Mouse (Mus musculus) liver (tissue): Measurements from ENCODE around the gene Ptgds.
A peak's percentile ranks its signal among the peaks of the same experiment; 100 is the strongest.

ENCODE experiments used
- DNase-seq: peaks from one replicate; pipeline ENCODE4 v3.0.0-alpha.2; 2020; ENCODE audit warnings: mixed read lengths

Gene Ptgds

GRCm38 (mm10) chr2:25479551-25480311, 9.9 kb upstream of the Ptgds start:
- no peak for DNase-seq

- no peak for DNase-seq
Measured at GRCm38 (mm10) chr2:25477967-25478675, 8.3 kb upstream of the Ptgds start.

- no peak for DNase-seq
Measured at GRCm38 (mm10) chr2:25477541-25477940, 7.7 kb upstream of the Ptgds start.

GRCm38 (mm10) chr2:25472550-25472949, 2.7 kb upstream of the Ptgds start:
- no peak for DNase-seq

GRCm38 (mm10) chr2:25468962-25469915, 607 bp downstream of the Ptgds start:
- DNase-seq = no peak

DNA sequence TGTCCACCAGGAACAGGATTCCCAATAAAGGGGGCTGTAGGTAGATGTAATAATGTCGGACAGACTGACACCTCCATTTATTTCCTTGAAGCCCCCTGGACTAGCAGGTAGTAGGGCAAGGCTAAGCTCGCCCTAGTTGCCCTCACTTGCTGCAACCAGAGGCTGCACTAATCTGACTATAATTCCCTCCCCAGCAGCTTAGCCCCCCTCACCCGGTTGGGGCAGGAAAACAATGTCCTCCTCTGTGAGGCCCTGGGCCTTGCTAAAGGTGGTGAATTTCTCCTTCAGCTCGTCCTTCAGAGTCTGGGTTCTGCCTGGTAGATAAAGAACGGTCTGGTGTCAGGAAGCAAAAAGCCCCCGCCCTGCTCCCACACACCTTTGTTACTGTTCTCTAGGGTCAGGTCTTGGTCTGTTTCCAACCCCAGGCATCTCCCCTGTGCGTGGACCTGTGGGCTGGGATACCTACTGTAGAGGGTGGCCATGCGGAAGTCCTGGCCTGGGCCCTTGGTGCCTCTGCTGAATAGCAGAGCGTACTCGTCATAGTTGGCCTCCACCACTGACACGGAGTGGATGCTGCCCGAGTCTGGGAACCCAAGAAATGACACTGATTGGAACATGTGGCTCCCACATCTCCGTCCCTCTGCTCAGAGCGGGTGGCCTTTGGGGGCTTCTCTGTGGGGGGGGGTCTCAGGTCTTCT, 2.1 kb downstream of the Ptgds start:
- DNase-seq = no peak

DNA sequence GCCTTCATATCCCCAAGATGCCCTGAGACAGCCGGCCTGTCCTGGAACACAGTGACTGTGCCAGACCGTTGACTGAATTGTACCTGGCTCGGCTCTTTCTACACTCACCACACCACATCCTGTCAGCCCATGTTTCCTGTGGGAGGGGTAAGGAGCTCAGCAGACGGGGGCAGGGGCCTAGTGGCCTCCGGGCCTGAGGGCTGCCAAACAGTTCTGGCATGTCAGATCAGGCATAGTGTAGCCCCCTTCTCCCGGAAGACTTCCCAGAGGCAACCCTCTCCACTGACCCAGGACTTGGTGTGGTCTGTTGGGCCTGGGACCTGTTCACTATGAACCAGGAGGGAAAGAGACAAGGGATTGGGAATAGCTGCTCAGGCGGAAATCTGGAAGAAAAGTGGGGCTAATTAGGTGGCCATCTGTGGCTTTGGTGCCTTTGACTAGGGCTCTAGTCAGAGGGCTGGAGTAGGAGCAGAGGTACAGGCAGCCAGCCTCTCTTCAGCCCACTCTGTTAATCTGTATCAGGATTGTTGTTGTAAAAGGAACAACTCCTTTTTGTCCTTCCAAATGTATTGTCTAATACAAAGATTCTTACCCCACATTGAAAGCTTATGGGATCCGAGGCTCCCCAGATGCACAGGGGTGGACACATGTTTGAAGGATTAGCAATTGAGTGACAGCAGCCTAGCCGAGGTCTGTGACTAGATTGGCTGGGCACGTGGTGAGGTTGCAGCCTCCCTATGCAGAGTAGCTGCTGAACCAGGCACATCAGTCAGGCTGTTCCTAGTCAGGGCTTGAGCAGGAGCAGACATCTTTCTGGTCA, 3.8 kb downstream of the Ptgds start:
- DNase-seq = peak; percentile 20

GRCm38 (mm10) chr2:25465256-25465655, 4.6 kb downstream of the Ptgds start:
- DNase-seq = no peak

DNA sequence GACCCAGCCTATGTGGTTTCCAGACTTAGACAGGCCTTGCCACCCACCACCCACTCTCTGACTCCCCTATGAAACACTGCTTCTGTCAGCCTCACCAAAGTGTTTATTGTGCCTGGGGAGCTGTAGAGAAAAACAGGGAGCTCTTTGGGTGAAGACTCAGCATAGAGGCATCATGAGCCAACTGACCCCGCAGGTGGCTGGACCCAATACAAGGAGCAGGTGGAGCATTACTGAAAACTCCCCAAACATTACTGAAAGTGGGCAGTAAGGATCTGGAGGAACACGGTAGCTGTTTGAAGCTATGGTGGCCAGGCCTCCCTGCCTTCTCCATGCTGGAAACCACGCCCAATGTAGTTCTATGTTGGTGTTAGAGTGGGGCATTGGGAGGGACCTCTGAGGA, 6.2 kb downstream of the Ptgds start:
- DNase-seq = no peak

DNA sequence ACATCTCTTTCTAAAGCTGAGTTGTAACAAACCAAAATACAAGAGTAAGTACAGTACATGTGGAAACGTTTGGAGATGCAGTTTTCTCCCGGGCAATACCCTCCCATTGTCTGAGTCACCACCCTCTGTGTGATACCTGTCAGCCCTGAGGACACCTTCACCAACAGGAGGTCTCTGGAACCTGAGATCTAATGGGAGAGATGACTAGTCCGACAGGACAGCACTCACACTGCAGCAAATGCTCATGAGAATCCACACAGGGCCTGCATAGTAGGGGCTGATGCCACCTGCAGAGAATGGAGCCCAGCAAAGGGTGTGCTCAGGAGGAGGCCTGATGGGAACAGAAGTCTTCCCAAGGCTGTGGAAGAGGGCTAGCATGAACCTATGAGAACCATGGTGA, 8.4 kb downstream of the Ptgds start:
- no peak for DNase-seq

GRCm38 (mm10) chr2:25460551-25461309, 9.1 kb downstream of the Ptgds start, which contains the start of gene Paxx:
Gene Paxx, minus strand, starts transcription at chr2:25461094.
- DNase-seq = peak; percentile 94

DNA sequence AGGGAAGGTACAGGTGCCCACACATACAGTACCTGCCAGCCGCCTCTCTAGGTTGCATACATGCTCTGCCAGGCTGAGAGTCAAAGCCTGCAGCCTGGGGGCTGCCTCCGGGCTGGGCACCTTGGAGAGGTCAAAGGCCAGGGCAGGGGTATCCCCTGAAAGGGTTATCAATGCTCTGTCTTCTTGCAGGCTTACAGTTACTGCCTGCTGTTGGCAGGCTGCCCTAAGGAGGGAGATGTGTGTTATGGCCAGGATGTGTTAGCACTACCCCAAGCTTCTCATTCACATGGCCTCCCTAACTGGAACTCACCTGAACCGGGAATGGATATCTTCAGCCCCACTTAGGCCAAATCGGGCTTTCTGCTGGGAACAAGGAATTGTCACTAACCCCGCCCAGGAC, 9.7 kb downstream of the Ptgds start:
- DNase-seq = no peak

GRCm38 (mm10) chr2:25458911-25459310, 10.9 kb downstream of the Ptgds start:
- DNase-seq = no peak

- no peak for DNase-seq
Measured at GRCm38 (mm10) chr2:25457022-25457896, 12.6 kb downstream of the Ptgds start.

DNA sequence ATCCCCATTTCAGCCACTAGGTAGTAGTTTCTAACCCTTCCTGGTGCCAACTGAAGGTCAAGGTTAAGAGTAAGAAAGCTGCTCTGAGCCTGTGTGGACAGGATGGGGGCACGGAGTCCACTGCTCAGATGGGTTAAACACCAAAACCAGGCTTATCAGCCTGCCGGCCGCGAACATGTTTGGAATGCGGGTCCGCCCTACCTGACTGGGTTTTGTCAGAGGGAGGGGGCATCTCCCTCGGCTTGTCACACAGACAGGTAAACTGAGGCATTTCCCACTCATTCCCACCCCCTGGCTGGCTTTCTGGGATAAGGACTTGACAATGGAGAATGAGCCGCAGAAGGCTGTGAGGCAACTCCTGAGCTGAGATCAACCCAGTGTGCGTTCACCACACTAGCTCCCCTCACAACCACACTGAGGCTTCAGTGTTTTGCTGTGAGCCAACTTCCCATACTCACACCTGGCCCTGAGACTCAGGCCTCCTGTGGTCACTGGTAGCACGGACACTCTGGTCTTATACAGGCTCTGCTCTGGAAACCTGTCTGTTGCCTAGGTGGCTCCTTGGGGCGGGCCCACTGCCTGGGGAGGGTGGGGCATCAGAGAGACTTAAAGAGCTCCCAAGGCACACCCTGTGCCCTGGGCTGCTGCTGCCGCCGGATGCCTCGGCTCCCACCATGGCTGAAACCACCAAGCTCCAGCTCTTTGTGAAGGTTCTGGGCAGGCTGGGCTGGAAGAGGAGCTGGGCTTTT, 13.5 kb downstream of the Ptgds start, which contains the start of gene Clic3:
TSS of gene Clic3 (plus strand) at position 634 of the 749 bp plus-strand sequence.
- DNase-seq = peak; percentile 21

GRCm38 (mm10) chr2:25452951-25453350, 16.9 kb downstream of the Ptgds start:
- DNase-seq = no peak

DNA sequence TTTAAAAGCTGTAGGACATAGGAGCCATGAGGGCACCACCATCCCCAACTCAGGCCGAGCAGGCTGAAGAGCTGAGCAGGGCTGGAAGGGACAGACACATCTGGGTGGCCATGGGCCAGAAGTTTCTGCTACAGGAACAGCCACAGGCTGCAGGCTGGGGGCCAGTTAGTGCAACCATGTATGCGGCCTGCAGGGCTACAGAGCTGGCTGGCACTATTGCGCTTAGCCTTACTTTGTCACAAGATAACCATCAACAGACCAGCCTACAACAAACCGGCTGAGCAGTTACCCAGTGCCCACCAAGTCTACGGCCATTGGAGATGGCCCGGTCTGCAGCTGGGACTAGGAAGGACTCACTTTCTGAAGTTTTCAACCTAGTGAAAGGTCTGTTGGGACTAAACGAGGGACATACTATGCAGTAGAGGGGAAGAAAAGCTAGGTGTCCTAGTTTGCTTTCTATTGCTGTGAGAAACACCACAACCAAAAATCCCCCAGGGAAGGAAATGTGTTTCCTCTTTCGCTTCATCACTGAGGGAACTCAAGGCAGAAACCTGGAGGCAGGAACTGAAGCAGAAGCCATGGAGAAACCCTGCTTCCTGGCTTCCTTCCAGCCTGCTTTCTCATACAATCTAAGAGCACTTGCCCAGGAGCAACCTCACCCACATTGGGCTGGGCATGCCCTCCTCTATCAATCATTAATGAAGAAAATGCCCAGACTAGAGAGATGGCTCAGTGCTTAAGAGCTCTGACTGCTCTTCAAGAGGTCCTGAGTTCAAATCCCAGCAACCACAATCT, 18.8 kb downstream of the Ptgds start:
- DNase-seq = no peak

GRCm38 (mm10) chr2:25442682-25443081, 27.2 kb downstream of the Ptgds start:
- DNase-seq = no peak
